Mouse (Mus musculus) left cerebral cortex, postnatal 10 days (tissue): Measurements from ENCODE around the gene Zswim7. TPM values are rescaled to one million over a fixed set of nuclear protein-coding genes. Genes with fewer than 3 reads are reported as not detected.

Experiments
- total RNA-seq, 2 experiments: library from RNA; stranded (reverse); gene quantifications; 2 replicates each; pipeline ENCODE4 v1.2.3; 2021

Zswim7 gene
- total RNA-seq, 2 experiments from 2014 or later = 15.7 to 16.8 TPM

Other genes with a start within 250 kb of the Zswim7 start
- 1 to 10 TPM; 6.6 to 6.7 TPM for gene Adora2b, start 32.4 kb downstream of the Zswim7 start, total RNA-seq
- gene Ttc19, start 98 bp upstream of the Zswim7 start, total RNA-seq = 10 to 100 TPM; 74.3 to 75.1 TPM
- gene Pigl, start 177.1 kb upstream of the Zswim7 start, total RNA-seq = 1 to 10 TPM; 6.5 to 6.8 TPM
- gene Ncor1, start 177.2 kb upstream of the Zswim7 start, total RNA-seq = 100 to 1,000 TPM; 260 to 273 TPM